Mouse (Mus musculus): ENCODE data around the gene Htra3.

Htra3 gene

DNA sequence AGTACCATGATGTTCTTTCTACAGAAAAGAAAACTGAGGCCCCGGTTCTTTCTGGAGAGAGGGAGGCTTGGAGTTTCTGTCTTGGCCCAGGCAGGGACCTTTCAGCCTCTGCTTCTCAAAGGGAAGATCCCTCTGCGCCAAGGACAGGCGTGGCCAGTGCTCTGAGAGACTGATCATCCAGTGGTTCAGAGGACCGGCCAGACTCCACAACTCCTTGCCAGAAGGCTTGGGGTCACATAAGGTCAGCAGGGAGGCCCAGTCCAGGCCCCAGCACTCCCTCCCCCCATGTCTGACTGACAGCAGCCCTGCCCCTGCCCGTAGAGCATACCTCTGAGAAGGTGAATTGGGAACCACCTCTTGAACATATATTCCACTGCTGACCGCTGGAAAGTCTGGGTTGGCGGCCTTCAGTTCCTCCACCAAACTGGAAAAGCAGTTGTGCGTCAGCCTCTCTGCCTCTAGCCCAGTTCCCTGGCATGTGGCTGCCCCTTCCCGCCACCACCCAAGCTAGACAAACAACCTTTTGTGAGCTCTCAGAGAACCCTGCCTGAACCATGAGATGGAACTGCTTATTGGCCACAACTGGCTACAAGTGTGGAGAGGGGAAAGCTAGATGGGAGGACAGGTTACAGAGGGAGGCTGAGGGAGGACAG is 25.7 kb downstream of the Htra3 start:
- CTCF ChIA-PET: interaction anchor here (0.7 kb wide), 1 partner anchor 27 kb away, joined by 4 read pairs; no protein-coding TSS in a partner anchor

DNA sequence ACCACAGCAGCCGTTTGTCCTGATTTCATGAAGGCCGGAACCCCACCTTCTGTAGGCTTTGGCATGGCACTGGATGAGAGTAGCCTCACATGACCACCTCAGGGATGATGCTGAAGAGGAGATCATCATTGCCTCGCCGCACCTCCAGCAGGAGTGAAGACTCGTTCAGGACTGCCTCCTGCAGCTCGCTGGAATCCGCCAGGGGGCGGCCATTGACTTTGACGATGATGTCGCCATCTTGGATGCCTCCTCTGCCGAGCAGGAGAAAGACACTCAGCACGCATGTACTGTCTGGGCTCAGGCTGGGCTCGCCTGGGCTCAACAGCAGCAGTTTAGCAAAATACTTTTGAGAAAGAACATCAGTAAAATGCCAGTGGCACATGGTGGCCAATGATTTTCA is 26.7 kb downstream of the Htra3 start:
- CTCF ChIA-PET: no interaction called here

DNA sequence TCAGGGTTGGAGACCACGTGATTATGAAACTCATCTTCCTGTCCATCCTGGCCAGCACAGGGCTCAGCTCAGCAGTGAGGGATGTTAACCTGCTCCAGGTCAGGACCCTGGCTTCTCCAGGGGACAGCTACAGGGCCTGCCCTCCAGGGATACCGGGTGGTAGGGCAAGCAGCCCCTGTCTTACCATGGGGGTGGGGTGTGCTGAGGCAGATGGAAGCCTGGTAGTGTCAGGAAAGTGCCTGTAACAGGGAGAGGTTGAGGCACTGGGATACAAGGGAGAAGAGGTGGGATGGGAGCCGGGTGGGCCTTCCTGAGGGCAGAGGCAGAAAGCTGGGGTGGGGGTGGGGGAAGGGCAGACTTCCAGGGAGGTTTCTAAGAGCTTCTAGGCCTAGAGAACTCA is 27.3 kb downstream of the Htra3 start:
- CTCF ChIA-PET: interaction anchor here (0.5 kb wide), 1 partner anchor 247 kb away, joined by 13 read pairs; no protein-coding TSS in a partner anchor

DNA sequence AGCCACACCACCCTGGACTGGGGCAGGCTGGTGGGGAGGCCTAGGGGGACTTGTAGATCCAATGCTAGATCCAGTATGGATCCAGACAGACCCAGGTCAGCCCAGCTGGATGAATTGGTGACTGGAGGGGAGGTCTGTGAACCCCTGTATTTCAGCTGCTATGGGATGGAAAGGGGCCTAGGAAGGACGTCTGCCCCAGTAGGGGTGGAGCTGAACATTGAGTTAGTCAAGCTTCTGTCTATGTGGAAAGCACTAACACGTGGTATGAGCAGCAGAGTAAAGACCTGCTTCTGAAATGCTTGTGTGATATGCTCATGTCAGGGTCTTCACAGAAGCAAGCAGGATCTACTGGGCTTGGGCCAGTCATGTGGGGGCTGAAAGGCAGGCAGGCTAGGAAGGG is 31.4 kb downstream of the Htra3 start:
- CTCF ChIA-PET: no interaction called here

DNA sequence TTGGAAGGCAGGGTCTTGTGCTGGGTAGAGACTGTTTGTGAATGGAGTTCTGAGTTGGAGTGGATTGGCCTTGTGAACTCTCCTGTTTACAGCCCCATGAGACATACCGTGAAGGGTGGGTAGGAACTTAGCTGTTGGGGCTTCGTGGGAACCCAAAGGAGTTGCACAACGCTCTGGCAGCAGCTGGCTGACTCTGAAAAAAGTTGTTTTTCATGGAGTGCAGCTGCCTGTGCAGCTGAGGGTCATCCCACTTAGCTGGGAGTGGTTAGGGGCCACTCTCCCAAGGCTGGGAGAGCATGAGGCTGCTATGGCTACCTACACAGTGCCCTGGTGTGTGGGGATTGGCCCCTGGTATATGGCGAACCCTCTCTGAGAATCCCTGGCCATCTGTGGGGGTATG is 32.0 kb downstream of the Htra3 start:
- CTCF ChIA-PET: interaction anchor here (0.6 kb wide), 1 partner anchor 236 kb away, joined by 8 read pairs; no protein-coding TSS in a partner anchor

DNA sequence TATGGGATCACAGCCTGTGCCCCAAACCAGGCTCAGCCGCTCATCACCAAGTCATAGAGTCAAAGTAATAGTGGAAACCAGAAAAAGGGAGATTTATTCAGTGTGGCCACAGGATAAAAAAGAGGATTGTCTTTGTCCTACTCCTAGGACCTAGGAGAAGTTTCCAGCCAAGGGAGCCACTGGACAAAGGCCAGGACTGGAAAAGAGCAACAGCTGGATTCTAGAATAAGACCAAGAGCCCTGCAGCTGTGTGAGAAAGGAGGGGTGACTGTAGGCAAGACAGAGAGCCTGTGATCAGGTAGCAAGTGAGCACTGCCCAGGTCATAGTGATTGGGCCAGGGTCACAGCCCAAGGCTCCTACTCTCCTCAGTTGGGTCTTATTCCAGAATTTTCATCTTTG is 32.7 kb downstream of the Htra3 start:
- CTCF ChIA-PET: no interaction called here

DNA sequence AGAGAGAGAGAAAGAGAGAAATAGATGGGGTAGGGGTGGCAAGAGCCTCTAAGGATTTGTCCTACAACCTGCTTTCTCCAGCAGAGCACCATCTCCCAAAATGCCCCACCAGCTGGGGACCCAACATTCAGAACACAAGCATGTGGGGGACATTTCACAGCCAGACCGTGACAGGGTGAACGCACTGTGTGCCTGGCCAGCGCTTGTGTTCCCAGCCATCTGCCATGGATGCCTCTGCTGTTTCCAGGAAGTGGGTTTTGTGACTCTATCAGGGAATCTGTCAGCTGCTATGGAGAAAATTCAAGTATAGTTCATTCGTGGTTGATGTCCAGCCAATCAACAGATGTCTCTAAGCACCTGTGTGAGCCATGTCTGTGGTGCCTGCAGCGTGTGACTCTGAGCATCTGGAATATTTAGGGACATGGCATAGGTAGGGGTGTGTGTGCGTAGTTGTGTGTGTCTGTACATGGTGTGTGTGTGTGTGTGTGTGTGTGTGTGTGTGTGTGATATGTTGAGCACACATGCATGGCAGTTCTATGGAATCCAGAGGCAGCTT is 33.6 kb downstream of the Htra3 start:
- CTCF ChIA-PET: no interaction called here

DNA sequence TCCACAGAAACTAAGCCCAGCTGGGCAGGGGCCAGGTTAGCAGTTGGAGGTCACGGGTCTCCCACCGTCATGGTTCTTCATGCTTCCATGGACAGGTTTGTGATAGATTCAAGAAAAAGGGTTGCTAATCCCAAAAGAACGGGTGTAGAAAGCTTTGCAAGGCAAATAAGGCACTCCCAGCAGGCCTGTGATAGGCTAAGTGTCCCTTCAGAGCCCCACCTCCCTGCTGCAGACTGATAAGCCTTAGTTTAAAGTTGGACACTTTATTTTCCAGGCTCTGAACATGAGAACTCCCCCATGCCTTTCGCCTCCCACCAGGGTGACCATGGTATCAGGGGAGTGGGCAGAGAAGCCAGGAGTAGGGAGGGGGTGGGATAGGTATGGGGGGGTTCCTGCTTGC is 35.5 kb downstream of the Htra3 start:
- CTCF ChIA-PET: no interaction called here

DNA sequence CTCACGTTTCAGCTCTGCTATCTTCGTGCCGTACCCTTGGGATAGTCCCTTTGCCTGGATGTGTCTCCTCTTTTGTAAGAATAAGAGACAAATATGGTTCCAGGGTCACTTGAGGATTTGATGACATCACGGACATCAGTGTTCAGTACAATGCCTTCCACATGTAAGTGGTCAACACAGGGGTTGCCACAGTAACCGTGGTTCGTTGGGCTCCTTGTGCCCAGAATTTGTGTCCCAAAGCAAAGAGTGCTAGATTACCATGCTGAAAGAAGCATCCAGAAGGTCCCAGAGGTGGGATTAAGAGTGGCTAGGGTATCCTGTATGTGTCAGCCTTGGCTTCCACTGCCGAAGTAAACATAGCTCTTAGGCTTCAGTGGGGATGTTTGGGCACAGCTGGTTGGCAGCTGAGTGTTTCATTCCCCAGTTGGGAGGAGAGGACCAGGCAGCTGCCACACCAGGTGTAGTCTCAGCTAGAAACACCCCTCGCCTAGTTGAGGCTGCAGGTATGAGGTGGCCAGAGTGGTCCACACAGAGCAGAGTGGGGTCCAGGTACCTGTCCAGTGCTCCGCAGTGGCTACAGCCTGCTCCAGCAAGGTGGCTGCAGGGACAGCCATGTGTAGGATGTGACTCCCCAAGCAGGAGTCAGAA is 36.1 kb downstream of the Htra3 start:
- CTCF ChIA-PET: interaction anchor here (0.6 kb wide), 1 partner anchor 372 kb away, joined by 39 read pairs; no protein-coding TSS in a partner anchor

DNA sequence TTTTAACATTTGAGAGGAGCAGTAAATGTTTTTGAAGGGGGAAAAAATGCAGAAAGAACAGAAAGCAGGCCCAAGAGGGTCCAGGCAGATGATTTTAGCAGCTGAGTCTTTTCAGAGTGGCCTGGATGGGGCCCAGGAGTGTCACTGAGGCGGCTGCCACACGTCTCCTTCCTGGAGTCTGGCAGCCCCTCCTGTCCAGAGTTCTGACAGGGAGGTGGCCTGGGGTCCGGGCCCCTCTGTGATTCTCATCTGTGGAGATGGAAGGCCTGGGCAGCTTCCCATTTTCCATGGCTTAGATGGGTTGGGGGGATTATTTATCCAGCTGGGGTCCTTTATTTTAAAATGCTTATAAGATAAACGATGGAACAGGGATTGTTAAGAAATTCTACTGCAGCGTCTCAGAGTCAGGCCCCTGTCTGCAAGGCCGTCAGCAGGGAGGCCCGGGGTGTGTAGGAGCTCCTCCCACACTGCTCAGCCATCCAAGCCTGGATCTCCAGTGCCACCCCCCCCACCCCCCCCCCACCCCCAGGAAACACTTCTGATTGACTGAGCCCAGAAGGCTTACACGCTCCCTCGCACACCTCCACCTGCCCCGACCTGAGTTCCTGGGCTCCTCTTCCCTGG is 37.5 kb downstream of the Htra3 start:
- CTCF ChIA-PET: no interaction called here

DNA sequence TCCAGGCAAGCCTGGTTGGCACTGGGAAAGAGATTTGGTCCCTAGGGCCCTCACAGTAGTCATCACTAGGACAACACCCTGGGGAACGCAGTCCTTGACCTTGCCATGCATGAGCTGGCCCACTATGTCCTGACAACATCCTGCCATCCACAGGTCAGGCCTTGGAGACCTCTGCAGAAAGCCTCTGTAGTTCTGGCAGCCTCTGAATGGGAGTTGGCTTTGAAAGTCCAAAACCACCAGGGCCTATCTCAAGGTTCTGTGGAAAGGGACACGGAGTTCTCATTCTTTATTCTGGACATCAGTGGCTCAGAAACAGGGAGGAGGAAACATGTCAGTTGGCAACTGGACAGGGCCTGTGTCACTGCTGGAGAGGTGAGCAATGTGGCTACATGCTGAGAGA is 43.6 kb downstream of the Htra3 start:
- CTCF ChIA-PET: no interaction called here

DNA sequence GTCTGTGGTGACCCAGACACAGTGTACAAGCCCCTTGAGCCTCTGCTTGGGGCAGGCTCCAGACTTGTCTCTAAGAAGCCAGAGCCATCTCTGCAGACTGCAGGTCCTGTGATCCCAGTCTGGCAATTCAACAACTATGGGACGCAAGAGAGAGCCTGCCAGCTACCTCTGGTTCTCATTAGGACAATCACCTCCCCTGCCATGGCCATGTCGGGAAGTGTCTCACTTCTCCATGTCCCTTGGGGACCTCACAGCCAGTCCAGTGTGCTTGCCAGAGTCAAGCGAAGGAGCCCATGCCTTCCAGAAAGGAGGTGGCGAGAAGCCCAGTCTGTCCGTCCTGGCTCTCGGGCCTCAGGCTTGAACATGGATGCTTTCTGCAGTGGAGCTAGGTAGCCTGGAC is 46.7 kb downstream of the Htra3 start:
- CTCF ChIA-PET: no interaction called here

DNA sequence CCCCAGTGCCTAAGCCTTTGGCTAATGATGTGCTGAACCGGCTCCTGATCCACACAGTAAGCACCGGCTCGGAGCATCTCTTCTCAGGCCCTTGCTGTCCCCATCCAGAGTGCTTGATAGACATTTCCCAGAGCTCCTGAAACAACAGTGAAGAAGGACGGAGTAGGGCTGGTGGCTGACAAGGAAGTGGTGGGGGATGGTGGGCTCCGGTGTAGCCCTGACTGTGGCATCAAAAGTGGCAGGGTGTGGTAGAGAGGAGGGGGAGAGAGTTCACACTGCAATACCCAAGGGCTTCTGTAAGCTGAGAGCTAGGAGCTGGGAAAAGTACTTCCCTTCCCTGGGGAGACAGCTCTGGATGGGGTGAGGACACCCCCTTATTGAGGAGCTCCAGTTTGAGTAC is 47.8 kb downstream of the Htra3 start:
- CTCF ChIA-PET: no interaction called here

DNA sequence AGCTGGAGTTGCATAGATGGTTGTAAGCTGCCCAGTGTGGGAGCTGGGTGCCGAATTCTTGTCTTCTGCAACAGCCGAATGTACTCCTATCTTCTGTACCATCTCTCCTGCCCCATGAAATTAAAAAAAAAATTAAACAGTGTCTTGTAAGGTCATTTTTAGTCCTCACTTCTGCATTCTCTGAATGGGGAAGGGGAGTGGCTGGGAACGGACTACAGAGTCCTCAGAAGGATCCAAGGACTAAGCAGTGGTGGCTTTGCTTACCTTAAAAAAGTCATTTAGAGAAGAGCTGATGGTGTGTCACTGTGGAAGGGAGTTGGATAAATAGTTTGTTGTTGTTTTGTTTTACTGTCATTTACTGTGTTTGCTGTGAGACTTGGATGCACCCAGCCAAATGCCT is 48.4 kb downstream of the Htra3 start:
- CTCF ChIA-PET: interaction anchor here (0.7 kb wide), 1 partner anchor 1318 kb away, joined by 4 read pairs; no protein-coding TSS in a partner anchor

DNA sequence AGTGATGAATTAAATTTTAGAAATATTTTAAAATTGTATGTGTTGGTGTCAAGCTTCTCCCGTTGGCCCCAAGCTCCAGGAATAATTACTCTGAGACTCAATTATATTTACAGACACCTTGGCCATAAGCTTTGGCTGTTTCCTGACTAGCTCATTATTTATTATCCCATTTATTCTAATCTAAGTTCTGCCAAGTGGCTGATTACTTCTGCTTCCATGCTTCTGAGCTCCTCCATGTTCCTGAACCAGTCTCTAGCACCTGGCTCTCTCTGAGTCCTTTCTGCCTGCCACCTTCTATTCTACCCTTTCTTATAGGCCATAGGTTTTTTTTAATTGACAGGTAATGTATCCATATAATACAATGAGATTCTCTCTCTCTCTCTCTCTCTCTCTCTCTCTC is 48.9 kb downstream of the Htra3 start:
- CTCF ChIA-PET: interaction anchor here (0.7 kb wide), 1 partner anchor 1319 kb away, joined by 4 read pairs; no protein-coding TSS in a partner anchor

DNA sequence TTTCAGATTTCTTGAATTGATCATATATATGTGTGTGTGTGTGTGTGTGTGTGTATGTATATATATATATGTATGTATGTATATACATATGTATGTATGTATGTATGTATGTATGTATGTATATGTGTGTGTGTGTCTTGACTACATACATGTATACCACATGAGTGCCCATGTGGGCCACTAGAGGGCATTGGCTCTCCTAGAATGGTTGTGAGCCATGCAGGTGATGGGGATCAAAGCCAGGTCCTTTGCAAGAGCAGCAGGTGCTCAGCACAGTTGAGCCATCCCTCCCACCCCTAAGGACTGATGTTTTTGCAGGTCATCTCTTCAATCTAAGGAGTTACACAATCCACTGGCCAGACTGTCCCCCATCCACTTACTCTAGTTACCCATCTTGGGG is 50.2 kb downstream of the Htra3 start:
- CTCF ChIA-PET: no interaction called here

DNA sequence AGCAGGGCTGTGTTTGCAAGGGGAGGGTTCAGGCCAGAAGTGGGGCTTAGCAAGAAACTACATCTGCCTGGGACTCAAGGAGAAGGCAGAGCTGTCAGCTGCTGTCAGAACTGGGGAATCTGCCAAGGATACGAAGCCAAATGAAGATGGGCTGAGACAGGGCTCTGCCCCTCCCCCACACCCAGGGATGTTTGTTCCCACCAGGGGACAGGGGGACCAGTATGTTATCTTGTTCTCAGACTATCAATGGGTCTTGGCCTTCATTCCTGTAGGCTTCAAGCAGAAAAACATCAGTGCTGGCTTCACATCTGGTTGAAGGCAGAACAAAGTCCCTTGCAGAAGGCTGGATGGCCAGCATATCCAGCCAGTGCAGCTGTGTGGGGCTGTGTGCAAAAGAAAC is 50.9 kb downstream of the Htra3 start:
- CTCF ChIA-PET: no interaction called here

DNA sequence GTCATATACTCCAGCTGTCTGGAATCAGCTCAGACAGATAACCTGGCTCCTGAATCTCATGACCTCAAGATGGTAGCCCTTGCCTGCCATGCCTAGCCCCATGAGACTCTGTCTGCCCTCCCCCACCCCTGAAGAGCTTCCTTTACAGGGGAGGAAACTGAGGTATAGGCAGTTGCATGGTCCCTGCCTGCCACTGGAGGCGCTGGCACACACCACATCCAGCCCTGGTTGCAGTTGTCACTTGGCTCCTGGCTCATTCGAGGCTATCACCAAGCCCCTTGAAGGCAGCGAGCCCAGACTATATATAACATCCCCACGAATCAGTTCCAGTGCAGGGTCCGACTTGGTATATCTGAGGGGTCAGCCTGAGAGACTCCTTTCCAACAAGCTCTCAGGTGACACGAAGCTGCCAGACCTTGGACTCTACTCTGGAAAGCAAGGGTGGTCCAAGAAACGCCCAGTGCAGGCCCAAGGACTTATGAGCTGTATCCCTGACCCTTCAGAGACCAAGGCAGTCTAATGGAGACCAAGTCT is 52.2 kb downstream of the Htra3 start:
- CTCF ChIA-PET: no interaction called here

DNA sequence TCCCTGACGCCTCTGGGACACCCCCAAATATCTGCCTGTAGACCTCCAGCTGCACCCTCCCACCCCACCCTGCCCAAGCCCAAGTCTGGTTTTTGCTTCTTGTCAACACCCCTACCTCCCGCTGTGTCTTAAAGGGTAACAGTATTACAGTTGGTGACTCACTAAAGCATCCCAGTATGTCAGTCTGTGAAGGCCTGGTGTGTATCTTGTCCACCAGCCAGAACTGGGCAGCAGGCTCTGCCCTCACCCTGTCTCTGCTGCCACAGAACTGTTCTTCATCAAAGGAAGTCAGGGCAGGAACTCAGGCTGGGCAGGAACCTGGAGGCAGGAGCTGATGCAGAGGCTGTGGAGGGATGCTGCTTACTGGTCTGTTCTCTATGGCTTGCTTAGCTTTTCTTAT is 53.2 kb downstream of the Htra3 start:
- CTCF ChIA-PET: interaction anchor here (0.5 kb wide), 1 partner anchor 28 kb away, joined by 4 read pairs; no protein-coding TSS in a partner anchor

DNA sequence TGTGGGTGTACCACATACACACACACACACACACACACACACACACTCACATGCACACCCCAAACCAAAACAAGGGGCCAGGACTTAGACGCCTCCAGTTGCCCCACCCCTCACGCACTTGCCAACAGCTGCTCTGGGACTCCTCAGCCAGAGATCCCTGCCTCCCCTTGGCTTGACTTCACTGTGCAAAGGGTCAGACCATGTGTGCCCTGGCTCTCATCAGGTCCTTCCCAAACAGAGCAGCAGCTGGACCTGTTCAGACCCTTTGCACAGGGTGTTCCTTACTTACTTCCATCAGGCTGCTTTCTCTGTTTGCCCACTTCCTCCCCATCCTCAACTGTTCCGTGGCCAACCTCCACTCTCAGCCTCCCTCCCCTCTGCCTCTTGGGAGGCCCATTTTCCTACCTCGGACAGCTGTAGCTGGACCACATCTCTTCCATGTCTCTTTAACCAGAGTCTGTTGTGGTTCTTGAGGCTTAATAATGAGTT is 54.8 kb downstream of the Htra3 start:
- CTCF ChIA-PET: interaction anchor here (0.7 kb wide), 1 partner anchor 17 kb away, joined by 3 read pairs; no protein-coding TSS in a partner anchor

DNA sequence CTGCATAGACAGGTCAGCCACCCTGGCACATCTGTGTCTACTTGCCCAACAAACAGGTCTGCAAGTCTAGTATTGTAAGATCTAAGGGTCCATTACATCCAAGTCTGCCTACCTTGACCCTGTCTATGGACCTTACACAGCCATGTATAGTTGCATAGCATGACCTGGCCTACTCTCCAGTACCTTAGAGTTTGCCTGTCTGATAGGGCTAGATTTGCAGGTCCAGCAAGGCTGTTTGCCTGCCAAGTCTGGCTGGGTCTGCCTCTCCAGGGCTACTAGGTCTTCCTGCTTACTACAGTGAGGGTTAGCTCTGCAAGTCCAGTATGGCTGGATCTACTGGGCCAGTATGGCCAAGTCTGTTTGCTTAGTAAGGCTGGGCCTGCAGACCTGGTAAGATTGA is 55.8 kb downstream of the Htra3 start:
- CTCF ChIA-PET: no interaction called here

DNA sequence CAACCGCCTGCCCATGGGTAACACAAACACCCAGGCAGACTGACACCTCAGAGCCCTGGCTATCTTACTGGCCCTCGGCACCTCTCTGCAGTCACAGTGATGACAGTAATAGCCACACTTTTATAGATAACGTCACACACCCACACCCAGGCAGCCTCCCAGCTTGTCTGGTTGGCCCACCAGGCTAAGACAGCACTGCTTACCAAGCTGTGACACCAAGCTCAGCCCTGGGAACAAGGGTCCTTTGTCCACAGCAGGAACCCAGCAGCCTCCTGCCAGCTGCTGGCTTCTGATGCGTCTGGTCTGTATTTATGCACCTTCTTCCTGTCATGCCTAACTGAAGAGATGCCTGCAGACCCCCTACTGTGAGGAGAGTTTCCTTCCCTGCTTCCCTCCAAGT is 58.5 kb downstream of the Htra3 start:
- CTCF ChIA-PET: no interaction called here

Measured in spleen, embryonic (tissue).